Mouse (Mus musculus) myocyte (in vitro differentiated cells): ENCODE data around the gene Igdcc3. TPM values are rescaled to one million over a fixed set of nuclear protein-coding genes. Genes with fewer than 3 reads are reported as not detected.
"Not testable (repeated sequence)": the region's sequence is repeated elsewhere in the genome, so short reads cannot be mapped to it uniquely, and the experiment has no call there.

ENCODE experiments used
- H3K27me3 ChIP-seq: one replicate; pipeline ENCODE4 v1.6.1; 2011; ENCODE audit not compliant: control insufficient read depth, insufficient read depth, insufficient read length
- H3K36me3 ChIP-seq: one replicate; pipeline ENCODE4 v1.6.1; 2011; ENCODE audit not compliant: control insufficient read depth, insufficient read depth
- H3K4me2 ChIP-seq: one replicate; pipeline ENCODE4 v1.6.1; 2011; ENCODE audit warnings: low read depth, control low read depth
- H3K4me3 ChIP-seq: one replicate; pipeline ENCODE4 v1.5.1; 2011; ENCODE audit warnings: mild to moderate bottlenecking, control low read depth, moderate library complexity
- H3K79me2 ChIP-seq: one replicate; pipeline ENCODE4 v1.6.1; 2011; ENCODE audit not compliant: control insufficient read depth, insufficient read depth
- H3ac ChIP-seq: one replicate; pipeline ENCODE4 v1.6.1; 2011; ENCODE audit not compliant: control insufficient read depth, insufficient read length
- CEBPB ChIP-seq: IDR thresholded peaks from 2 replicates; pipeline ENCODE4 v1.6.1; 2011; ENCODE audit warnings: mild to moderate bottlenecking, moderate library complexity; ENCODE audit not compliant: poor library complexity, insufficient read depth, severe bottlenecking
- E2F4 ChIP-seq: IDR thresholded peaks from one replicate; pipeline ENCODE4 v1.6.1; 2011; ENCODE audit warnings: mild to moderate bottlenecking, control low read depth, moderate library complexity; ENCODE audit not compliant: insufficient read depth
- MAX ChIP-seq: IDR thresholded peaks from one replicate; pipeline ENCODE4 v1.6.1; 2011; ENCODE audit warnings: low read depth, mild to moderate bottlenecking, control low read depth
- MYOD1 ChIP-seq, 3 experiments: IDR thresholded peaks; one replicate each; pipeline ENCODE4 v1.6.1; 2011; ENCODE audit warnings: control low read depth in 2 of 3, low read depth in 2 of 3, mild to moderate bottlenecking in 2 of 3, moderate library complexity in 1 of 3; ENCODE audit not compliant: insufficient read length in 2 of 3, control insufficient read depth in 1 of 3
- MYOG ChIP-seq, 3 experiments: IDR thresholded peaks; one replicate each; pipeline ENCODE4 v1.6.1; 2011; ENCODE audit warnings: control low read depth in 2 of 3, low read depth in 2 of 3, mild to moderate bottlenecking in 2 of 3; ENCODE audit not compliant: insufficient read length in 2 of 3, control insufficient read depth in 1 of 3, insufficient read depth in 1 of 3
- POLR2A ChIP-seq: IDR thresholded peaks from one replicate; pipeline ENCODE4 v1.6.1; 2011; ENCODE audit warnings: low read depth, mild to moderate bottlenecking, control low read depth, moderate library complexity; ENCODE audit not compliant: insufficient read length
- POLR2AphosphoS2 ChIP-seq: IDR thresholded peaks from one replicate; pipeline ENCODE4 v1.6.1; 2011; ENCODE audit warnings: low read depth, control low read depth; ENCODE audit not compliant: insufficient read length
- REST ChIP-seq: IDR thresholded peaks from one replicate; pipeline ENCODE4 v1.6.1; 2011; ENCODE audit warnings: mild to moderate bottlenecking, control low read depth, moderate library complexity; ENCODE audit not compliant: insufficient read depth, insufficient read length
- SRF ChIP-seq: IDR thresholded peaks from one replicate; pipeline ENCODE4 v1.6.1; 2011; ENCODE audit warnings: low read depth; ENCODE audit not compliant: control insufficient read depth, insufficient read length
- TCF12 ChIP-seq: IDR thresholded peaks from one replicate; pipeline ENCODE4 v1.6.1; 2011; ENCODE audit warnings: mild to moderate bottlenecking, control low read depth; ENCODE audit not compliant: poor library complexity, insufficient read depth, severe bottlenecking
- TCF3 ChIP-seq: IDR thresholded peaks from one replicate; pipeline ENCODE4 v1.6.1; 2011; ENCODE audit warnings: low read depth, control low read depth; ENCODE audit not compliant: insufficient read length
- USF1 ChIP-seq: IDR thresholded peaks from one replicate; pipeline ENCODE4 v1.6.1; 2011; ENCODE audit warnings: low read depth, mild to moderate bottlenecking, control low read depth, moderate library complexity
- polyA plus RNA-seq: library from polyadenylated mRNA; unstranded; fragments of >200 nt; fragmentation: generic; extraction: Trizol; gene quantifications from one replicate; pipeline ENCODE4 v1.2.1, GENCODE M21; 2012; ENCODE audit warnings: missing spikeins

Gene Igdcc3
- polyA plus RNA-seq, 1 experiment = not detected

DNA sequence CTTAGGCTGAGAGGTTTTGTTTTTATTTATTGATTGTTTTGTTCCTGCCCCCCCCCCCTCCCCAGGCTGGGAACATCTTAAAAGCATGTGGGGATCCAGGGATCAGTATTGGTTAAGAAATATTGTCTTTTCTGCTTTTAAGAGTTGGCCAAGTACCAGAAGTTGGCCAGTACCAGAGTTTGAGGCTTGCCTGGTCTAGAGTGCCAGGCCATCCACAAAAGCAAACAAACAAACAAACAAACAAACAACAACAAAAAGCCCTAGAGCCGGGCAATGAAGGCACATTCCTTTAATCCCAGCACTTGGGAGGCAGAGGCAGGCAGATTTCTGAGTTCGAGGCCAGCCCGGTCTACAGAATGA lies 60.0 kb downstream of the Igdcc3 start:
- no peaks in the 10 kb centered on the region for H3K27me3 ChIP-seq
- TF ChIP-seq POLR2A (no peak), TCF3 (no peak), TCF12 (no peak), USF1 (no peak), REST (no peak), E2F4 (no peak), POLR2AphosphoS2 (no peak), SRF (no peak), MAX (no peak), CEBPB (no peak), MYOD1 (IDR thresholded peaks at IDR 0.05; ENCODE audit: control insufficient read depth in 1 of 3, insufficient read length in 2 of 3, low read depth in 2 of 3) (no peak), MYOG (IDR thresholded peaks at IDR 0.05; ENCODE audit: control insufficient read depth in 1 of 3, insufficient read depth in 1 of 3, insufficient read length in 2 of 3, low read depth in 2 of 3) (no peak)
- H3ac ChIP-seq = no peak overlapping the region
- no peaks in the 10 kb centered on the region for H3K79me2 ChIP-seq
- no peak overlapping the region for H3K4me3 ChIP-seq
- H3K36me3 ChIP-seq = no peaks in the 10 kb centered on the region
- peak overlapping the region; percentile 35 for H3K4me2 ChIP-seq

DNA sequence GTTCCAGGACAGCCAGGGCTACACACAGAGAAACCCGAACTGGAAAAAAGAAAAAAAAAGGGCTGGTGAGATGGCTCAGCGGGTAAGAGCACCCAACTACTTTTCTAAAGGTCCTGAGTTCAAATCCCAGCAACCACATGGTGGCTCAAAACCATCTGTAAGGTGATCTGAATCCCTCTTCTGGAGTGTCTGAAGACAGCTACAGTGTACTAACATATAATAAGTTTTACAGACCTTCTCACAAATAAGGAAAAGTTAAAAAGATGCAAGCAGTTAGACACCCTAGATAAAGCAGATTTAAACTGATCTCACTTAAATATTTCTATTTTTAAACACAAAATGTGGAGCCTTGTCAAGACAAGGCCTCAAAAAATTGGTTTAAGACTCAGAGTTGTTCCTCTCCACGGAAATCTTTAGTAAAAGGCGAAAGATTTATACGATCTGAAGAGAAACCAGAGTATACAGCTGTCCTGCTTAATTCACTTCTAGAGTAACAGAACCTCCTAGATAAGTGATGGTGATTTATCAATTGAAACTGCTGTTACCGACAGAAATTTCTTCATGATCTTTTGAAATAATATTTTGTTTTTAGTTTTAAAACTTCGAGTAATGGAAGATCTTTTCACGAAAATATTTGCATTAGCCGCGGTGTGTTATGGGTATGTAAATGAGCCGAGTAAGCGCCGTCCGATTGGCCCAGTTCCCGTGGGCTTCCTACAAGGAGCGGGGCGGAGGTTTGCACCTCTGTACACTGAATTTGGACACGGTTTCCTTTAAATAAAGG lies 60.6 kb downstream of the Igdcc3 start:
- H3K36me3 ChIP-seq = no peaks in the 10 kb centered on the region
- TF ChIP-seq CEBPB = peak; percentile 29; the same call in 1 of the 2 replicates
- no peak for TF ChIP-seq REST
- H3K27me3 ChIP-seq = no peaks in the 10 kb centered on the region
- H3ac ChIP-seq = no peak overlapping the region
- no peaks in the 10 kb centered on the region for H3K79me2 ChIP-seq
- H3K4me2 ChIP-seq = peak overlapping the region; percentile 98
- peak overlapping the region; percentile 15 for H3K4me3 ChIP-seq

DNA sequence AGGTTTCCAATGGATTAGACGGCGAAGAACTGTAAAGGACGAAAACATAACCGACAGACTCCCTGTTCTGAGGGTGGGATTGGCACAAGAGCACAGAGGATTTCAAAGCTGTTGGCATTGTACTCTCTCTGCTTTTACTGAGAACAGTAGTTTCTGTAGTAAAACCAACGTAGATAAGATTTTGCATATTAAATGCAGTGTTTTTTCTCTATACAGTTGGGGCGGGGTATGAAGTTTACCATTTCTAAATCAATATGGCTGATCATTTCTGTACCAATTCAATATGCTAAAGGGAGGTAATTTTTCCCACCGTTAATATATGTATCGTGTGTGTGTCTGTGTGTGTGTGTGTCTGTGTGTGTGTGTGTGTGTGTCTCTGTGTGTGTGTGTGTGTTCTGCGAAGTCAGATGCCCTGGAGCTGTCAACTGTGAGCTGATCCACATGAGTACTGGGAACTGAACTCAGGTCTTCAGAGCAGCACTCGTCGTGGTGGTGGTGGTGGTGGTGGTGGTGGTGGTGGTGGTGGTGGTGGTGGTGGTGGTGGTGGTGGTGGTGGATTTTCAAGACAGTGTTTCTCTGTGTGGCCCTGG lies 61.3 kb downstream of the Igdcc3 start:
- H3K4me3 ChIP-seq = peak overlapping the region; percentile 15
- no peak for TF ChIP-seq POLR2A
- TF ChIP-seq MYOD1 (IDR thresholded peaks at IDR 0.05; ENCODE audit: control insufficient read depth in 1 of 3, insufficient read length in 2 of 3, low read depth in 2 of 3) = no peak
- no peak for TF ChIP-seq E2F4
- TF ChIP-seq MAX = no peak
- TF ChIP-seq POLR2AphosphoS2 = no peak
- no peak for TF ChIP-seq USF1

DNA sequence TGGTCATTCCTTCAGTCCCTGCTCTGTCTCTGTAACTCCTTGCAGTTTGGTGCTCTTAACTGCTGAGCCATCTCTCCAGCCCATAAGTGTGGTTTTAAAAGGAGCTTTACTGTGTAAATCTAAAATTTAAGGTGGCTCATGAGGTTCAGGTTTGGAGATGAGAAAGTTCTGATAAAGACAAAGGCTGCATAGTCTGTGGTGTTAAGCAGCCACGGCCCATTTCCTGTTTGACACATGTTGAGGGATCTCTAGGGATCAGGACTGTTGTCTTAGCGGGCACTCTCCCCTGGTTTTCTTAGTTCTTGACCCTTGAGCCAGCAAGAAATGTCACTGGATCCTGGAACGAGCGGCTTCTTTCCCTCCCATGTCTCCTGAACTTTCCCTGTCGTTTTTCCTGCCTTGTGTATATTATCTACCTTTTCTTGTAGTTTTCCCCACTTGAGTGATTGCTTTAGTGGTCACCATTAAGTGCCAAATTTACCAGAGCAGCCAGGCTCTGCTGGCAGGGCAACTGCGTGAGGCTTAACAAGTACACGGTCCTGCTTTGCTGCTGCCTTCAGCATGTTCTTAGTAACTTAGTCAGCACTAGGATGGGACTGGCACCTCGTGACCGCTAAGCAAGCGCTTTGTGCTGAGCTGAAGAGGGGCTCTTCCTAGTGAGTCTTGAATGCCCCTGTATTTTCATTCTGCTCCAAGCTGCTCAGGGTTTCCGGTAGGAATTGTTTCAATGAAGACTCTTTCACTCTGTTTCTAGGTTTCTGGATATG lies 64.2 kb downstream of the Igdcc3 start:
- Histone ChIP-seq H3K27me3 (no peaks in the 10 kb centered on the region), H3K4me3 (no peak overlapping the region), H3ac (no peak overlapping the region), H3K4me2 (peak overlapping the region; percentile 3), H3K79me2 (no peaks in the 10 kb centered on the region), H3K36me3 (no peaks in the 10 kb centered on the region)
- TF ChIP-seq POLR2AphosphoS2 (no peak), MYOG (IDR thresholded peaks at IDR 0.05; ENCODE audit: control insufficient read depth in 1 of 3, insufficient read depth in 1 of 3, insufficient read length in 2 of 3, low read depth in 2 of 3) (no peak), REST (no peak), MYOD1 (IDR thresholded peaks at IDR 0.05; ENCODE audit: control insufficient read depth in 1 of 3, insufficient read length in 2 of 3, low read depth in 2 of 3) (no peak), TCF12 (no peak), E2F4 (no peak), TCF3 (no peak), USF1 (no peak), SRF (no peak), POLR2A (no peak), MAX (no peak), CEBPB (no peak)

More for the DNA sequence above, 61.3 kb downstream of the Igdcc3 start:
- Histone ChIP-seq H3ac (no peak overlapping the region), H3K27me3 (no peaks in the 10 kb centered on the region), H3K36me3 (no peaks in the 10 kb centered on the region), H3K4me2 (peak overlapping the region; percentile 98), H3K79me2 (no peaks in the 10 kb centered on the region)

DNA sequence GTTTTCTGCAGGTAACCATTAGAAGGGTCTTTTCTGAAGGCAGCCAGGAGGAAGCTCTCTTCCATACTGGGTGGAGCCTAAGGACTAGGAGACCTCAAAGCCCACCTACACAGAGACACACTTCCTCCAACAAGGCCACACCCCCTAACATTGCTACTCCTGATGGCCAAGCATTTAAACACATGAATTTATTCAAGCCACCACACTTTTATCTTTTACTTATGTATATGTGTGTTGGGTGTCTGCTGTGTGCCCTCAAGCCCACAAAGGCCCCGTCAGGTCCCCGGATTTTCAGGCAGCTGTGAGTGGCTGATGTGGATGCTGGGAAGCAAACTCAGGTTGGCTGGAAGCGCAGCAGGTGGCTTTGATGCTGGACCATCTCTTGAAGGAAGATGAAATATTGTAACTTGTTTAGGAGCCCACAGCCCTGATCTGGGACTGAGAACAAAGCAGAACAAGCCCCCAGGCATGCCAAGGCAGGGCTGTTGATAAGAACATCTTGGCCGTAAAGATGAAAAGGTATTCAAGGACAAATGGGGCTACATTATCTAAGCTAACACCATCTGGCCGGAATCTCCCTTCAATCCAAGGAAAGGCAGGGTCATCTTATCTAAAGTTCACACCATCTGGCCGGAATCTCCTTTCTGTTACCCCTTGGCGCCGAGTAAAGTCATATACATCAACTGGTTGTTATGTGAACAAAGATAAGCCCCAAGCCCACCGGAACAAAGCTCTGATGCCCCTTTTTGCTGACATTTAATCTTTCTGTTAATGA lies 66.2 kb downstream of the Igdcc3 start:
- H3K4me3 ChIP-seq, H3K27me3 ChIP-seq, H3K36me3 ChIP-seq, H3ac ChIP-seq, H3K79me2 ChIP-seq, H3K4me2 ChIP-seq: not testable (repeated sequence)
